In the genomic region with DNA sequence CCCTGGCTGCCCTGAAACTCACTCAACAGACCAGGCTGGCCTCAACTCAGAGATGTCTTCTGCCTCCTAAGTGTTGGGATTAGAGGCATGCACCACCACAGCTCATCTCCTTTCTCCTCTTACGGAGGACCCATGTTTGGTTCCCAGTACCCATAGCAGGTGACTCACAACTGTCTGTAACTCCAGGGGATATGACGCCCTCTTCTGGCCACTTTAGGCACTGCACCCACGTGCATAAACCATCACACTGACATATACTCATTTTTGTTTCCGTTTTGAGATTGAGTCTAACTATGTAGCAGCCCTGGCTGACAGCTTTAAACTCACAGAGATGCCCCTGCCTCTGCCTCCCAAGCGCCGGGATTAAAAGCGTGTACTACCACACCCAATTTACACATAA, we compare ENCODE assay signal across 9 mouse cellular contexts. TPM values are rescaled to one million over a fixed set of nuclear protein-coding genes. Genes with fewer than 3 reads are reported as not detected.
A peak's percentile ranks its signal among the peaks of the same experiment; 100 is the strongest.
DNase-seq lines count a peak whose midpoint lies in the region; TF ChIP-seq lines count a peak whose summit lies in the region.
"Had no signal": no experiment of that assay in that cellular context is flagged by ENCODE, and none has a peak within 500 bp of the region (broad histone marks: within the 10 kb centered on the region; RNA-seq: fewer than 3 reads in every experiment).

No protein-coding gene starts in this region.

- peaks cover 4% of the 10 kb centered on the region; the same call in 1 of the 2 replicates for H3K9me3 ChIP-seq in E14TG2a.4 (ENCODE audit: low read length)
- H3K9me3 ChIP-seq: heart, embryonic 15.5 days had no signal

- DNase-seq in left cerebral cortex, adult 2 months (ENCODE audit: extremely low spot score in 1 of 2, low spot score in 2 of 2) = no peak
- no peak for DNase-seq in left cerebral cortex, adult 9 months (ENCODE audit: low spot score in 2 of 2)
- peak; percentile 15 for DNase-seq in A20 (ENCODE audit: low read depth, low spot score)
- DNase-seq in brain, embryonic 14.5 days (ENCODE audit: low read depth) = no peak
- DNase-seq in ovary, adult 18-20 months (ENCODE audit: low spot score) = no peak
- no peak for DNase-seq in heart, adult 11 months

- H3K4me1 ChIP-seq in E14TG2a.4 (replicated peaks; ENCODE audit: low read depth, low read length) = no peaks in the 10 kb centered on the region
- H3K4me1 ChIP-seq: heart, embryonic 15.5 days; limb, embryonic 12.5 days had no signal

- TF ChIP-seq POLR2A in brain, embryonic 14.5 days (IDR thresholded peaks at IDR 0.05; ENCODE audit: borderline replicate concordance, extremely low read depth, insufficient read depth, insufficient read length, poor library complexity, severe bottlenecking) = no peak

- no peak overlapping the region for H3K27ac ChIP-seq in left cerebral cortex, adult 2 months
- H3K27ac ChIP-seq: heart, embryonic 15.5 days; limb, embryonic 12.5 days had no signal

- H3K4me3 ChIP-seq in left cerebral cortex, adult 2 months = no peak overlapping the region
- no peak overlapping the region for H3K4me3 ChIP-seq in E14TG2a.4 (replicated peaks; ENCODE audit: low read length)
- H3K4me3 ChIP-seq: heart, embryonic 15.5 days; limb, embryonic 12.5 days had no signal

- peak; percentile 42 for TF ChIP-seq CTCF in left cerebral cortex, adult 2 months (IDR thresholded peaks at IDR 0.05)
- peak; percentile 87 for TF ChIP-seq CTCF in E14TG2a.4 (conservative IDR thresholded peaks at IDR 0.05; ENCODE audit: low read length)
- peak; percentile 48; the same call in 1 of the 2 replicates for TF ChIP-seq CTCF in brain, embryonic 14.5 days (IDR thresholded peaks at IDR 0.05; ENCODE audit: borderline replicate concordance, extremely low read depth, insufficient read depth, insufficient read length)

- peaks cover 86% of the 10 kb centered on the region for H3K36me3 ChIP-seq in E14TG2a.4 (ENCODE audit: insufficient read depth, low read length)

- intact Hi-C loops in left cerebral cortex, adult 2 months (cut with DNase I) = no loop called here

- H3K27me3 ChIP-seq in E14TG2a.4 (ENCODE audit: insufficient read depth, low read length) = no peaks in the 10 kb centered on the region
- H3K27me3 ChIP-seq: heart, embryonic 15.5 days; limb, embryonic 12.5 days had no signal

RNA-seq across cellular contexts. Expression of gene Arfgef2, which starts 46.9 kb away (rescaled TPM):
- 10 to 100 TPM; 62.3 to 66.2 TPM for total RNA-seq in left cerebral cortex, adult 2 months (2021)
- polyA plus RNA-seq in brain, embryonic 14.5 days (2012; rRNA removed) = 7.6 and 11.4 TPM in 2 replicates

RNA-seq across cellular contexts. Expression of gene Cse1l, which starts 53.6 kb away (rescaled TPM):
- 10 to 100 TPM; 52.2 to 60.6 TPM for total RNA-seq in left cerebral cortex, adult 2 months (2021)
- 77.9 and 78.5 TPM in 2 replicates for polyA plus RNA-seq in brain, embryonic 14.5 days (2012; rRNA removed)

RNA-seq across cellular contexts. Expression of gene Trp53rkb, which starts 59.9 kb away (rescaled TPM):
- 1 to 10 TPM; 5.3 to 6.4 TPM for total RNA-seq in left cerebral cortex, adult 2 months (2021)
- polyA plus RNA-seq in brain, embryonic 14.5 days (2012; rRNA removed) = 10.1 and 12.5 TPM in 2 replicates
